Mouse (Mus musculus) CD4-positive, CD25-positive, alpha-beta regulatory T cell, adult 2 months (primary cell): ENCODE measurements around the gene Adgrg3.

Source experiments
- DNase-seq: peaks from one replicate; pipeline ENCODE4 v3.0.0-alpha.2; 2012; ENCODE audit warnings: low read depth, low spot score

Adgrg3 gene

GRCm38 (mm10) chr8:94992996-94993724 is 24.3 kb upstream of the Adgrg3 start:
- DNase-seq, result no peak

- no peak for DNase-seq
Observed at GRCm38 (mm10) chr8:94994006-94994405, 23.5 kb upstream of the Adgrg3 start.

- no peak for DNase-seq
Observed at GRCm38 (mm10) chr8:94994510-94994909, 23.0 kb upstream of the Adgrg3 start.

- DNase-seq, result no peak
Observed at GRCm38 (mm10) chr8:94995336-94995893, 22.1 kb upstream of the Adgrg3 start.

GRCm38 (mm10) chr8:94996037-94996436 is 21.5 kb upstream of the Adgrg3 start:
- no peak for DNase-seq

GRCm38 (mm10) chr8:94996899-94997856 is 20.3 kb upstream of the Adgrg3 start:
- DNase-seq, result no peak

GRCm38 (mm10) chr8:94997857-94998243 is 19.6 kb upstream of the Adgrg3 start:
- no peak for DNase-seq

- DNase-seq, result no peak
Observed at GRCm38 (mm10) chr8:94998431-94998830, 19.1 kb upstream of the Adgrg3 start.

- no peak for DNase-seq
Observed at GRCm38 (mm10) chr8:94999004-94999403, 18.5 kb upstream of the Adgrg3 start.

GRCm38 (mm10) chr8:94999956-95000355 is 17.5 kb upstream of the Adgrg3 start:
- DNase-seq, result peak; percentile 31

GRCm38 (mm10) chr8:95000684-95001083 is 16.8 kb upstream of the Adgrg3 start:
- peak; percentile 76 for DNase-seq

GRCm38 (mm10) chr8:95001165-95001564 is 16.3 kb upstream of the Adgrg3 start:
- DNase-seq, result no peak

GRCm38 (mm10) chr8:95001655-95002054 is 15.8 kb upstream of the Adgrg3 start:
- peak; percentile 86 for DNase-seq

GRCm38 (mm10) chr8:95002089-95002655 is 15.3 kb upstream of the Adgrg3 start:
- DNase-seq, result no peak

- DNase-seq, result no peak
Observed at GRCm38 (mm10) chr8:95012442-95012919, 5.0 kb upstream of the Adgrg3 start.

- DNase-seq, result no peak
Observed at GRCm38 (mm10) chr8:95015866-95016265, 1.6 kb upstream of the Adgrg3 start.

- DNase-seq, result no peak
Observed at GRCm38 (mm10) chr8:95016684-95017083, 808 bp upstream of the Adgrg3 start.

GRCm38 (mm10) chr8:95017969-95018635 is 610 bp downstream of the Adgrg3 start:
- DNase-seq, result no peak

GRCm38 (mm10) chr8:95020293-95020777 is 2.8 kb downstream of the Adgrg3 start:
- DNase-seq, result peak; percentile 56

- DNase-seq, result peak; percentile 38
Observed at GRCm38 (mm10) chr8:95020821-95021220, 3.3 kb downstream of the Adgrg3 start.

- DNase-seq, result no peak
Observed at GRCm38 (mm10) chr8:95023201-95023600, 5.7 kb downstream of the Adgrg3 start.
